Mouse (Mus musculus) kidney, adult 8-10 months (tissue): ENCODE measurements at regions not wholly inside any gene's neighbourhood (a gene's known extent, or its start where the extent isn't known, plus 50 kb on each side); places are given as distances from the start of the nearest gene placed in this dataset.
A peak's percentile ranks its signal among the peaks of the same experiment; 100 is the strongest.

ENCODE experiments used
- DNase-seq, 2 experiments: peaks; one replicate each; pipeline ENCODE4 v3.0.0; 2022

GRCm38 (mm10) chr15:50942429-50942828, 2942.3 kb upstream of the Gm7489 start:
- no peak for DNase-seq

GRCm38 (mm10) chr15:50944976-50945375, 2939.7 kb upstream of the Gm7489 start:
- no peak for DNase-seq

GRCm38 (mm10) chr15:50959109-50959508, 2925.6 kb upstream of the Gm7489 start:
- DNase-seq, result no peak

- DNase-seq, result no peak
Measured at GRCm38 (mm10) chr15:50963606-50964005, 2921.1 kb upstream of the Gm7489 start.

GRCm38 (mm10) chr15:50964236-50964635, 2920.5 kb upstream of the Gm7489 start:
- DNase-seq, result peak in 1 of 2 experiments; percentile 7

- peak; percentile 33 to 61 for DNase-seq
Measured at GRCm38 (mm10) chr15:50967176-50967575, 2917.5 kb upstream of the Gm7489 start.

GRCm38 (mm10) chr15:50970637-50971036, 2914.1 kb upstream of the Gm7489 start:
- DNase-seq, result peak; percentile 11 to 29

- no peak for DNase-seq
Measured at GRCm38 (mm10) chr15:50972593-50972992, 2912.1 kb upstream of the Gm7489 start.

- DNase-seq, result no peak
Measured at GRCm38 (mm10) chr15:50974002-50974754, 2910.5 kb upstream of the Gm7489 start.

GRCm38 (mm10) chr15:50989457-50989856, 2895.2 kb upstream of the Gm7489 start:
- no peak for DNase-seq

- DNase-seq, result no peak
Measured at GRCm38 (mm10) chr15:50991667-50992066, 2893.0 kb upstream of the Gm7489 start.

- peak; percentile 9 to 40 for DNase-seq
Measured at GRCm38 (mm10) chr15:50992246-50992645, 2892.5 kb upstream of the Gm7489 start.

GRCm38 (mm10) chr15:50993121-50993520, 2891.6 kb upstream of the Gm7489 start:
- no peak for DNase-seq

- no peak for DNase-seq
Measured at GRCm38 (mm10) chr15:50995688-50996087, 2889.0 kb upstream of the Gm7489 start.

- DNase-seq, result peak in 1 of 2 experiments; percentile 49
Measured at GRCm38 (mm10) chr15:50996296-50996695, 2888.4 kb upstream of the Gm7489 start.

GRCm38 (mm10) chr15:50997209-50997763, 2887.4 kb upstream of the Gm7489 start:
- peak; percentile 89 to 92 for DNase-seq

- DNase-seq, result no peak
Measured at GRCm38 (mm10) chr15:51038968-51039367, 2845.7 kb upstream of the Gm7489 start.

GRCm38 (mm10) chr15:51070538-51070937, 2814.2 kb upstream of the Gm7489 start:
- DNase-seq, result no peak

- DNase-seq, result peak; percentile 15 to 24
Measured at GRCm38 (mm10) chr15:51071132-51071656, 2813.5 kb upstream of the Gm7489 start.

GRCm38 (mm10) chr15:51073678-51074077, 2811.0 kb upstream of the Gm7489 start:
- DNase-seq, result no peak

GRCm38 (mm10) chr15:51074196-51074595, 2810.5 kb upstream of the Gm7489 start:
- DNase-seq, result no peak

GRCm38 (mm10) chr15:51083677-51084322, 2800.9 kb upstream of the Gm7489 start:
- no peak for DNase-seq

GRCm38 (mm10) chr15:51092936-51093335, 2791.8 kb upstream of the Gm7489 start:
- no peak for DNase-seq

GRCm38 (mm10) chr15:51103948-51104347, 2780.8 kb upstream of the Gm7489 start:
- no peak for DNase-seq
